Mouse (Mus musculus) liver, embryonic 14.5 days (tissue): ENCODE measurements at regions not wholly inside any gene's neighbourhood (a gene's known extent, or its start where the extent isn't known, plus 50 kb on each side); places are given as distances from the start of the nearest gene placed in this dataset.

ENCODE experiments used
- ATAC-seq: fragments of 200-750 bp; cut with Nextera tagmentation; 2 replicates; pipeline ENCODE4 v1.8.0; 2017; ENCODE audit warnings: moderate number of reproducible peaks, mild to moderate bottlenecking, moderate library complexity; ENCODE audit not compliant: insufficient read depth
- DNase-seq, 3 experiments: peaks; one replicate each; pipeline ENCODE4 v3.0.0-alpha.2; 2012 to 2013; ENCODE audit warnings: low read depth in 3 of 3, low spot score in 3 of 3
- H3K27ac ChIP-seq: fragments of 300-500 bp; sonication (generic); 2 replicates; pipeline ENCODE4 v1.5.1; 2014; ENCODE audit warnings: moderate library complexity, mild to moderate bottlenecking, control low read depth, inconsistent platforms
- H3K27me3 ChIP-seq: fragments of 300-500 bp; sonication (generic); 2 replicates; pipeline ENCODE4 v1.6.1; 2014; ENCODE audit warnings: mild to moderate bottlenecking, low read length, moderate library complexity; ENCODE audit not compliant: control insufficient read depth, insufficient read depth
- H3K36me3 ChIP-seq: fragments of 300-500 bp; sonication (generic); replicated peaks from 2 replicates; pipeline ENCODE4 v1.6.1; 2014; ENCODE audit warnings: low read depth; ENCODE audit not compliant: control insufficient read depth, insufficient read depth
- H3K4me1 ChIP-seq, 2 experiments: fragments of 200-500 bp in 1 of 2; fragments of 300-500 bp in 1 of 2; sonication (generic) in 1 of 2; replicated peaks; 2 replicates each; pipeline ENCODE4 v1.6.1; 2012 to 2014; ENCODE audit warnings: antibody characterized with exemption in 1 of 2, inconsistent platforms in 1 of 2, low read length in 1 of 2; ENCODE audit not compliant: control insufficient read depth in 2 of 2, insufficient read depth in 2 of 2
- H3K4me2 ChIP-seq: fragments of 300-500 bp; sonication (generic); 2 replicates; pipeline ENCODE4 v1.6.1; 2014; ENCODE audit warnings: low read depth, mild to moderate bottlenecking, control low read depth, moderate library complexity
- H3K4me3 ChIP-seq, 2 experiments: fragments of 200-500 bp in 1 of 2; fragments of 300-500 bp in 1 of 2; sonication (generic) in 1 of 2; 2 replicates each; pipeline ENCODE4 v1.5.1; 2012 to 2014; ENCODE audit warnings: low read depth in 2 of 2, low read length in 2 of 2, mild to moderate bottlenecking in 2 of 2, control low read depth in 1 of 2, inconsistent platforms in 1 of 2, moderate library complexity in 1 of 2; ENCODE audit not compliant: insufficient read depth in 1 of 2
- H3K9ac ChIP-seq: fragments of 300-500 bp; sonication (generic); replicated peaks from 2 replicates; pipeline ENCODE4 v1.6.1; 2014; ENCODE audit warnings: mild to moderate bottlenecking, control low read depth, moderate library complexity
- H3K9me3 ChIP-seq: fragments of 300-500 bp; sonication (generic); 2 replicates; pipeline ENCODE4 v1.6.1; 2016; ENCODE audit warnings: low read length, mixed read lengths; ENCODE audit not compliant: control insufficient read depth
- CTCF ChIP-seq: IDR thresholded peaks from 2 replicates; pipeline ENCODE4 v1.5.1; 2016; ENCODE audit warnings: antibody characterized with exemption, low read depth, control low read depth
- EP300 ChIP-seq: IDR thresholded peaks from 2 replicates; pipeline ENCODE4 v1.6.1; 2016; ENCODE audit warnings: antibody characterized with exemption, low read depth
- WGBS: fragments of 180-500 bp; shearing (Covaris S2); extraction: QIAGEN DNeasy Blood & Tissue Kit; methylation state at CpG from one replicate; pipeline ENCODE4 v1.1.7; 2014; ENCODE audit not compliant: insufficient replicate concordance; 5-methylcytosine and 5-hydroxymethylcytosine counted together

GRCm38 (mm10) chr15:72381744-72382143, 1452.6 kb upstream of the Gm6569 start:
- Histone ChIP-seq H3K9ac (no peak overlapping the region), H3K9me3 (no peaks in the 10 kb centered on the region), H3K36me3 (no peaks in the 10 kb centered on the region), H3K27me3 (no peaks in the 10 kb centered on the region), H3K4me3 (no peak overlapping the region), H3K4me1 (no peaks in the 10 kb centered on the region), H3K4me2 (no peak overlapping the region), H3K27ac (no peak overlapping the region)
- TF ChIP-seq EP300 (no peak), CTCF (no peak)
- DNase-seq (no peak), ATAC-seq (no peak)
- WGBS = 67% methylated on average over 5 of the region's 5 CpGs

GRCm38 (mm10) chr15:72382521-72382920, 1451.8 kb upstream of the Gm6569 start:
- H3K4me2 ChIP-seq = no peak overlapping the region
- WGBS = 58% methylated on average over 6 of the region's 6 CpGs
- ATAC-seq = no peak
- H3K36me3 ChIP-seq = no peaks in the 10 kb centered on the region
- H3K9me3 ChIP-seq = no peaks in the 10 kb centered on the region
- H3K9ac ChIP-seq = no peak overlapping the region
- no peak overlapping the region for H3K27ac ChIP-seq
- no peak for TF ChIP-seq CTCF
- no peak for TF ChIP-seq EP300
- H3K27me3 ChIP-seq = no peaks in the 10 kb centered on the region
- H3K4me1 ChIP-seq = no peaks in the 10 kb centered on the region
- DNase-seq = no peak
- H3K4me3 ChIP-seq = no peak overlapping the region

GRCm38 (mm10) chr15:72383062-72383461, 1451.3 kb upstream of the Gm6569 start:
- no peak for ATAC-seq
- H3K36me3 ChIP-seq = no peaks in the 10 kb centered on the region
- 39% methylated on average over 3 of the region's 3 CpGs for WGBS
- H3K9ac ChIP-seq = no peak overlapping the region
- no peak overlapping the region for H3K4me3 ChIP-seq
- no peak overlapping the region for H3K4me2 ChIP-seq
- H3K9me3 ChIP-seq = no peaks in the 10 kb centered on the region
- no peaks in the 10 kb centered on the region for H3K4me1 ChIP-seq
- TF ChIP-seq EP300 = no peak
- H3K27me3 ChIP-seq = no peaks in the 10 kb centered on the region
- H3K27ac ChIP-seq = no peak overlapping the region
- no peak for DNase-seq

- WGBS = 41% methylated on average over 1 of the region's 1 CpGs
These were observed 1450.9 kb upstream of the Gm6569 start for GRCm38 (mm10) chr15:72383470-72383869.

GRCm38 (mm10) chr15:72393226-72393625, 1441.1 kb upstream of the Gm6569 start:
- 57% methylated on average over 2 of the region's 2 CpGs for WGBS
- Histone ChIP-seq H3K27ac (no peak overlapping the region), H3K4me2 (no peak overlapping the region), H3K4me1 (no peaks in the 10 kb centered on the region), H3K9me3 (no peaks in the 10 kb centered on the region), H3K4me3 (no peak overlapping the region), H3K36me3 (no peaks in the 10 kb centered on the region), H3K27me3 (no peaks in the 10 kb centered on the region), H3K9ac (no peak overlapping the region)
- no peak for DNase-seq
- no peak for TF ChIP-seq CTCF
- no peak for TF ChIP-seq EP300
- no peak for ATAC-seq

More at GRCm38 (mm10) chr15:72383470-72383869, 1450.9 kb upstream of the Gm6569 start:
- Histone ChIP-seq H3K27ac (no peak overlapping the region), H3K4me2 (no peak overlapping the region), H3K4me3 (no peak overlapping the region), H3K9me3 (no peaks in the 10 kb centered on the region), H3K36me3 (no peaks in the 10 kb centered on the region), H3K9ac (no peak overlapping the region), H3K4me1 (no peaks in the 10 kb centered on the region), H3K27me3 (no peaks in the 10 kb centered on the region)
- TF ChIP-seq EP300 = no peak
- DNase-seq (no peak), ATAC-seq (no peak)

GRCm38 (mm10) chr15:72411956-72412355, 1422.4 kb upstream of the Gm6569 start:
- Histone ChIP-seq H3K4me1 (no peaks in the 10 kb centered on the region), H3K27me3 (no peaks in the 10 kb centered on the region), H3K4me3 (no peak overlapping the region), H3K36me3 (no peaks in the 10 kb centered on the region), H3K27ac (no peak overlapping the region), H3K9ac (no peak overlapping the region), H3K4me2 (no peak overlapping the region), H3K9me3 (no peaks in the 10 kb centered on the region)
- ATAC-seq (no peak), DNase-seq (no peak)
- TF ChIP-seq CTCF (no peak), EP300 (no peak)
- WGBS = 38% methylated on average over 6 of the region's 6 CpGs
